ENCODE assay signal across 20 mouse cellular contexts in the genomic region with DNA sequence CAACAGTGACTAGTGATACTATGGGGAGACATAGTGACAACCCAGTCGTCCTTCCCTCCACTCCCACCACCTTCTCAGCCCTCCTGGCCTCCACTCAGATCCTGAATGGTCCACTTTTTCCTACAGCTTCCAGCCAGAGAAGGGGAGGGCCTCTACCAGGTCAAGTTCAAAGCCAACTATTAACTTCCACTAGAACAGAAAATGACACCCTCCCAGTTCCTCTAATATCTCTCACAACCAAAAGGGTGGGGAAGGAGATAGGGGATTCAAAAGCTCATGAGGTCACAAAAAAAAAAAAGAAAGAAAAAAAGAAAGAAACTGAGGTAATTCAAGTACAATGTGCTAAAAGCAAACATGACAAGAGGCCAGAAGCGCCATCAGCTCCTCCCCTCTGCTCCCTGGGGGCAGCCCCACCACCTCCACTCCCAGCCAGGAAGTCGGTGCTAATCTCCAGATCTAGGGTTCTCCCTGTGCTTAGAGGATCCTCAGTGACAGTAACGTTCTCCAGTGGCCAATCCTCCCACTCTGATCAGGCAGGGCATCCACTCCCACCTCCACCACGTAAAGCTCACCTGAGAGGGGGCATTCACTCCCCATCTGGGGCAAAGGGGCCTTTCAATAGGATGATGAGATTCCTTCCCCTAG. TPM values are rescaled to one million over a fixed set of nuclear protein-coding genes. Genes with fewer than 3 reads are reported as not detected.
DNase-seq lines count a peak whose midpoint lies in the region; ATAC-seq and TF ChIP-seq lines count a peak whose summit lies in the region.
"Had no signal": no experiment of that assay in that cellular context is flagged by ENCODE, and none has a peak within 500 bp of the region (broad histone marks: within the 10 kb centered on the region; RNA-seq: fewer than 3 reads in every experiment).

No protein-coding gene starts in this region.

- no peak for TF ChIP-seq EP300 in liver, postnatal 0 days (IDR thresholded peaks at IDR 0.05; ENCODE audit: low read depth)
- TF ChIP-seq EP300 in liver, embryonic 14.5 days (IDR thresholded peaks at IDR 0.05; ENCODE audit: low read depth), result no peak

- ATAC-seq in heart, embryonic 11.5 days (replicated peaks; ENCODE audit: insufficient number of reproducible peaks, low FRiP score, low TSS enrichment), result no peak
- ATAC-seq in liver, postnatal 0 days, result no peak
- ATAC-seq in G1E (ENCODE audit: extremely low read depth, insufficient number of reproducible peaks, low FRiP score, poor library complexity, severe bottlenecking), result peak; percentile 40
- ATAC-seq in liver, embryonic 14.5 days (ENCODE audit: insufficient read depth), result peak; percentile 58; the same call in 1 of the 2 replicates
- ATAC-seq: forebrain, embryonic 15.5 days; inflammation-experienced regulatory T-cells, adult 6 months had no signal

- no peak overlapping the region for H3K9ac ChIP-seq in heart, embryonic 11.5 days (ENCODE audit: low read depth, low read length)
- H3K9ac ChIP-seq in liver, postnatal 0 days (replicated peaks), result no peak overlapping the region
- H3K9ac ChIP-seq in liver, embryonic 14.5 days (replicated peaks), result no peak overlapping the region
- H3K9ac ChIP-seq: embryonic facial prominence, embryonic 13.5 days; forebrain, embryonic 15.5 days; heart, embryonic 13.5 days; kidney, embryonic 15.5 days had no signal

- no peaks in the 10 kb centered on the region; the same call in 1 of the 2 replicates for H3K9me3 ChIP-seq in heart, embryonic 11.5 days (replicated peaks; ENCODE audit: control insufficient read depth, low read length)
- H3K9me3 ChIP-seq in liver, postnatal 0 days (ENCODE audit: low read length), result peaks cover 6% of the 10 kb centered on the region
- peaks cover 5% of the 10 kb centered on the region for H3K9me3 ChIP-seq in G1E (replicated peaks)
- H3K9me3 ChIP-seq in liver, embryonic 14.5 days (ENCODE audit: control insufficient read depth, low read length), result no peaks in the 10 kb centered on the region
- H3K9me3 ChIP-seq: forebrain, embryonic 15.5 days; kidney, embryonic 15.5 days had no signal

- H3K27ac ChIP-seq in heart, embryonic 11.5 days (ENCODE audit: low read depth, low read length), result no peak overlapping the region
- H3K27ac ChIP-seq in liver, postnatal 0 days (ENCODE audit: low read depth), result no peak overlapping the region
- peak overlapping the region; percentile 25; the same call in 1 of the 2 replicates for H3K27ac ChIP-seq in liver, embryonic 14.5 days
- H3K27ac ChIP-seq: embryonic facial prominence, embryonic 13.5 days; forebrain, embryonic 15.5 days; heart, embryonic 13.5 days; kidney, embryonic 15.5 days; stomach, postnatal 0 days had no signal

- H3K4me3 ChIP-seq in heart, embryonic 11.5 days (ENCODE audit: low read depth, low read length), result no peak overlapping the region
- H3K4me3 ChIP-seq in liver, postnatal 0 days (ENCODE audit: low read depth, low read length), result no peak overlapping the region
- H3K4me3 ChIP-seq in G1E (ENCODE audit: low read depth, low read length), result no peak overlapping the region
- no peak overlapping the region for H3K4me3 ChIP-seq in liver, embryonic 14.5 days (ENCODE audit: insufficient read depth in 1 of 2, low read depth in 2 of 2, low read length in 2 of 2)
- H3K4me3 ChIP-seq: embryonic facial prominence, embryonic 13.5 days; forebrain, embryonic 15.5 days; heart, embryonic 13.5 days; kidney, embryonic 15.5 days had no signal

- peak; percentile 91 for DNase-seq in heart, adult 11 months
- DNase-seq in liver (peak; percentile 29), G1E (ENCODE audit: low spot score) (no peak)
- DNase-seq in liver, postnatal 0 days, result no peak
- DNase-seq in liver, embryonic 14.5 days (ENCODE audit: low read depth in 3 of 3, low spot score in 3 of 3), result no peak
- no peak for DNase-seq in urinary bladder, postnatal 36 days (ENCODE audit: low spot score in 2 of 2)
- DNase-seq in layer of hippocampus, adult 18-20 months (ENCODE audit: low spot score in 2 of 2), result no peak
- DNase-seq: adrenal gland, adult 2 months; cerebellum, adult 9-11 months; heart, postnatal 36 days; kidney, postnatal 4 days; layer of hippocampus, postnatal 36 days; thymus, postnatal 14 days had no signal

- 19% methylated on average over 5 of the region's 5 CpGs for WGBS in heart, embryonic 11.5 days (ENCODE audit: insufficient replicate concordance)
- 27% methylated on average over 5 of the region's 5 CpGs for WGBS in liver, postnatal 0 days (ENCODE audit: insufficient replicate concordance)
- 18% methylated on average over 5 of the region's 5 CpGs for WGBS in liver, embryonic 14.5 days (ENCODE audit: insufficient replicate concordance)

- H3K27me3 ChIP-seq in heart, embryonic 11.5 days (ENCODE audit: control insufficient read depth, insufficient read depth, low read length), result no peaks in the 10 kb centered on the region
- no peaks in the 10 kb centered on the region for H3K27me3 ChIP-seq in liver, postnatal 0 days (ENCODE audit: insufficient read depth, low read length)
- H3K27me3 ChIP-seq in G1E (ENCODE audit: insufficient read depth, low read length), result no peaks in the 10 kb centered on the region
- H3K27me3 ChIP-seq in liver, embryonic 14.5 days (ENCODE audit: control insufficient read depth, insufficient read depth, low read length), result no peaks in the 10 kb centered on the region
- H3K27me3 ChIP-seq: forebrain, embryonic 15.5 days had no signal

- no peaks in the 10 kb centered on the region; the same call in 1 of the 2 replicates for H3K4me1 ChIP-seq in heart, embryonic 11.5 days (ENCODE audit: control insufficient read depth, insufficient read depth, low read length)
- H3K4me1 ChIP-seq in liver, postnatal 0 days (ENCODE audit: insufficient read depth), result peaks cover 7% of the 10 kb centered on the region; the same call in 1 of the 2 replicates
- H3K4me1 ChIP-seq in G1E (ENCODE audit: insufficient read depth, low read depth, low read length), result peaks cover 31% of the 10 kb centered on the region
- peaks cover 15 to 17% of the 10 kb centered on the region in 2 experiments for H3K4me1 ChIP-seq in liver, embryonic 14.5 days (replicated peaks; ENCODE audit: control insufficient read depth in 2 of 2, insufficient read depth in 2 of 2, low read length in 1 of 2)
- H3K4me1 ChIP-seq: forebrain, embryonic 15.5 days; heart, embryonic 13.5 days had no signal

- TF ChIP-seq CTCF in liver, postnatal 0 days (IDR thresholded peaks at IDR 0.05; ENCODE audit: low read depth), result no peak
- TF ChIP-seq CTCF in G1E (IDR thresholded peaks at IDR 0.05; ENCODE audit: low read depth, low read length), result no peak
- TF ChIP-seq CTCF in liver, embryonic 14.5 days (IDR thresholded peaks at IDR 0.05; ENCODE audit: low read depth), result no peak

- H3K4me2 ChIP-seq in heart, embryonic 11.5 days, result no peak overlapping the region
- H3K4me2 ChIP-seq in liver, postnatal 0 days (ENCODE audit: low read depth, low read length), result no peak overlapping the region
- H3K4me2 ChIP-seq in liver, embryonic 14.5 days (ENCODE audit: low read depth), result peak overlapping the region; percentile 41
- H3K4me2 ChIP-seq: embryonic facial prominence, embryonic 13.5 days; forebrain, embryonic 15.5 days; heart, embryonic 13.5 days; kidney, embryonic 15.5 days had no signal

- no peaks in the 10 kb centered on the region for H3K36me3 ChIP-seq in heart, embryonic 11.5 days (ENCODE audit: control insufficient read depth, insufficient read depth, low read length)
- peaks cover 13% of the 10 kb centered on the region for H3K36me3 ChIP-seq in liver, postnatal 0 days (replicated peaks; ENCODE audit: insufficient read depth, low read length)
- peaks cover 81% of the 10 kb centered on the region for H3K36me3 ChIP-seq in G1E (replicated peaks)
- H3K36me3 ChIP-seq in liver, embryonic 14.5 days (replicated peaks; ENCODE audit: control insufficient read depth, insufficient read depth, low read depth), result no peaks in the 10 kb centered on the region
- H3K36me3 ChIP-seq: embryonic facial prominence, embryonic 13.5 days; forebrain, embryonic 15.5 days; kidney, embryonic 15.5 days had no signal

RNA-seq across cellular contexts. Expression of a gene that starts 50.7 kb away (rescaled TPM):
- 3.4 and 4.2 TPM in 2 replicates for polyA plus RNA-seq in heart, embryonic 11.5 days (2014; fragmentation: Nextera tagmentation; extraction: Ambion mirVana)
- polyA plus RNA-seq in liver, postnatal 0 days (2015; fragmentation: Nextera tagmentation; extraction: Ambion mirVana), result 0.34 and 0.41 TPM in 2 replicates
- total RNA-seq in G1E (2014; fragmentation: Nextera tagmentation), result not detected in 2 replicates
- total RNA-seq in G1E (2017), result 0.66 TPM in 1 of 2 replicates, not detected in the other
- not detected in 2 replicates for polyA plus RNA-seq in G1E (2012)
- polyA plus RNA-seq in liver, embryonic 14.5 days (2012; rRNA removed), result 0.04 TPM in 1 of 2 replicates, not detected in the other
- polyA plus RNA-seq in liver, embryonic 14.5 days (2014; fragmentation: Nextera tagmentation; extraction: Ambion mirVana), result 0.14 and 0.19 TPM in 2 replicates
- total RNA-seq in layer of hippocampus, adult 18-20 months (2021), result 1 to 10 TPM; 2.3 to 2.7 TPM

Comparison
In these comparisons a context has a peak if more than half of its experiments do, and no peak if none do; other contexts are left out.
1. DNase-seq: peak in heart, adult 11 months (single experiment) and liver (single experiment); none in liver, postnatal 0 days (single experiment), G1E (single experiment), liver, embryonic 14.5 days (0 of 3), urinary bladder, postnatal 36 days (0 of 2) and layer of hippocampus, adult 18-20 months (0 of 2).
2. ATAC-seq: peak in G1E (single experiment) and liver, embryonic 14.5 days (single experiment); none in heart, embryonic 11.5 days (single experiment) and liver, postnatal 0 days (single experiment).